Mouse (Mus musculus): ENCODE results near the gene Mrpl16.

GRCm38 (mm10) chr19:11800531-11801315 is 30.5 kb downstream of the Mrpl16 start:
- TF ChIP-seq GATA1 (IDR thresholded peaks at IDR 0.05; ENCODE audit: borderline replicate concordance, low read length) = no peak
- no peak for TF ChIP-seq FLI1 (IDR thresholded peaks at IDR 0.05; ENCODE audit: low read length)
